Mouse (Mus musculus) heart, postnatal 0 days (tissue): Measurements from ENCODE around the gene Grk4. TPM values are rescaled to one million over a fixed set of nuclear protein-coding genes. Genes with fewer than 3 reads are reported as not detected.

Experiments
- ATAC-seq: fragments of 200-750 bp; cut with Nextera tagmentation; 2 replicates; pipeline ENCODE4 v1.8.0; 2017; ENCODE audit warnings: low read depth, moderate number of reproducible peaks, moderate library complexity; ENCODE audit not compliant: insufficient read depth
- DNase-seq: peaks from one replicate; pipeline ENCODE4 v3.0.0-alpha.2; 2016; ENCODE audit warnings: low spot score
- H3K27ac ChIP-seq: fragments of 300-500 bp; sonication (generic); 2 replicates; pipeline ENCODE4 v1.5.1; 2014; ENCODE audit warnings: low read depth, mild to moderate bottlenecking
- H3K27me3 ChIP-seq: fragments of 300-500 bp; sonication (generic); 2 replicates; pipeline ENCODE4 v1.6.1; 2014; ENCODE audit warnings: low read length, mixed read lengths; ENCODE audit not compliant: control insufficient read depth, insufficient read depth
- H3K36me3 ChIP-seq: fragments of 300-500 bp; sonication (generic); replicated peaks from 2 replicates; pipeline ENCODE4 v1.6.1; 2014; ENCODE audit warnings: low read length, mixed read lengths; ENCODE audit not compliant: control insufficient read depth, insufficient read depth
- H3K4me1 ChIP-seq: fragments of 300-500 bp; sonication (generic); 2 replicates; pipeline ENCODE4 v1.6.1; 2014; ENCODE audit warnings: antibody characterized with exemption; ENCODE audit not compliant: control insufficient read depth, insufficient read depth
- H3K4me2 ChIP-seq: fragments of 300-500 bp; sonication (generic); 2 replicates; pipeline ENCODE4 v1.6.1; 2014; ENCODE audit warnings: low read depth, mild to moderate bottlenecking, low read length, moderate library complexity
- H3K4me3 ChIP-seq: fragments of 300-500 bp; sonication (generic); 2 replicates; pipeline ENCODE4 v1.5.1; 2014; ENCODE audit warnings: low read depth, low read length
- H3K9ac ChIP-seq: fragments of 300-500 bp; sonication (generic); replicated peaks from 2 replicates; pipeline ENCODE4 v1.6.1; 2014; ENCODE audit warnings: low read depth, low read length, mixed read lengths
- H3K9me3 ChIP-seq: fragments of 300-500 bp; sonication (generic); replicated peaks from 2 replicates; pipeline ENCODE4 v1.6.1; 2016; ENCODE audit warnings: low read length; ENCODE audit not compliant: control insufficient read depth
- CTCF ChIP-seq: IDR thresholded peaks from 2 replicates; pipeline ENCODE4 v1.5.1; 2016; ENCODE audit warnings: antibody characterized with exemption, control low read depth, low read depth
- EP300 ChIP-seq: IDR thresholded peaks from 2 replicates; pipeline ENCODE4 v1.6.1; 2016; ENCODE audit warnings: antibody characterized with exemption, low read depth
- WGBS: fragments of 180-500 bp; shearing (Covaris S2); extraction: QIAGEN DNeasy Blood & Tissue Kit; methylation state at CpG from one replicate; pipeline ENCODE4 v1.1.7; 2014; 5-methylcytosine and 5-hydroxymethylcytosine counted together
- polyA plus RNA-seq: library from polyadenylated mRNA; unstranded; fragments of >200 nt; fragmentation: Nextera tagmentation; extraction: Ambion mirVana; gene quantifications from 2 replicates; pipeline ENCODE4 v1.2.1, GENCODE M21; 2015
- total RNA-seq: library from RNA; depleted of rRNA; stranded (reverse); fragments of >200 nt; gene quantifications from 2 replicates; pipeline ENCODE4 v1.2.3, GENCODE M21; 2014; ENCODE audit warnings: low replicate concordance

The Grk4 gene
- total and polyA plus RNA-seq, 2 experiments from 2014 or later: 1.4 TPM; not detected in 1

- Histone ChIP-seq H3K27me3 (no peaks in the 10 kb centered on the region), H3K9ac (no peak overlapping the region), H3K4me1 (no peaks in the 10 kb centered on the region), H3K4me2 (no peak overlapping the region), H3K9me3 (no peaks in the 10 kb centered on the region), H3K27ac (no peak overlapping the region), H3K36me3 (peaks cover 92% of the 10 kb centered on the region), H3K4me3 (no peak overlapping the region)
- 86% methylated on average over 5 of the region's 5 CpGs for WGBS
- ATAC-seq (no peak), DNase-seq (no peak)
- TF ChIP-seq CTCF (no peak), EP300 (no peak)
Observed at GRCm38 (mm10) chr5:34652961-34653360, 7.2 kb upstream of the Grk4 start.

GRCm38 (mm10) chr5:34654881-34655280 is 5.3 kb upstream of the Grk4 start:
- peaks cover 73% of the 10 kb centered on the region for H3K36me3 ChIP-seq
- no peak overlapping the region for H3K4me2 ChIP-seq
- H3K27me3 ChIP-seq: no peaks in the 10 kb centered on the region
- H3K4me1 ChIP-seq: peaks cover 7% of the 10 kb centered on the region; the same call in 1 of the 2 replicates
- DNase-seq: no peak
- H3K9ac ChIP-seq: no peak overlapping the region
- 37% methylated on average over 9 of the region's 9 CpGs for WGBS
- no peak for ATAC-seq
- no peaks in the 10 kb centered on the region for H3K9me3 ChIP-seq
- no peak overlapping the region for H3K4me3 ChIP-seq
- TF ChIP-seq CTCF (no peak), EP300 (no peak)
- H3K27ac ChIP-seq: no peak overlapping the region

DNA sequence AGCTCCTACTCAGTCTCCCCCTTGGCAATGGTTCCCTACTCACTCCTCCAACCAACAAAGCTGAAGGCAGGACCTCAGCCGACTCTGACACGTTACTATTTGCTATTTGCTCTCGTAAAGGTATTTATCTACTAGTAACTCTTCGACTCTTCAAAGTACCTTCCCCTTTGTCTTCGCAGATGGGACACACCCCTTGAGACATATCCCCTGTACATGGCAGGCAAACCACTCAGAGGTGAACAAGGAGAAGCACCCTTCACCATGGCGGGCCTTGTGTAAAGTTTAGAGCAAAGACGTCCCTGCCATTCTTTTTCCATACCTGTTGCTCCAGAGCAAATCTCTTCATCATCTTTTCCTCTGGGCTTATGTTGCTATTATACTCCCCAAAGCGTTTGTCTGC is 2.6 kb upstream of the Grk4 start:
- no peak for DNase-seq
- H3K36me3 ChIP-seq: peaks cover 46% of the 10 kb centered on the region
- H3K27me3 ChIP-seq: no peaks in the 10 kb centered on the region
- TF ChIP-seq CTCF (no peak), EP300 (no peak)
- H3K9ac ChIP-seq: no peak overlapping the region
- H3K4me1 ChIP-seq: peaks cover 9% of the 10 kb centered on the region; the same call in 1 of the 2 replicates
- no peak for ATAC-seq
- H3K9me3 ChIP-seq: no peaks in the 10 kb centered on the region
- 83% methylated on average over 8 of the region's 8 CpGs for WGBS
- H3K4me3 ChIP-seq: no peak overlapping the region
- no peak overlapping the region for H3K4me2 ChIP-seq
- H3K27ac ChIP-seq: no peak overlapping the region

- ATAC-seq: no peak
- Histone ChIP-seq H3K4me3 (peak overlapping the region; percentile 74), H3K4me2 (peak overlapping the region; percentile 77), H3K9ac (peak overlapping the region; percentile 57), H3K27ac (peak overlapping the region; percentile 94), H3K4me1 (peaks cover 9% of the 10 kb centered on the region; the same call in 1 of the 2 replicates), H3K9me3 (no peaks in the 10 kb centered on the region), H3K36me3 (peaks cover 21% of the 10 kb centered on the region), H3K27me3 (no peaks in the 10 kb centered on the region)
- under 1% methylated on average over 57 of the region's 57 CpGs for WGBS
- TF ChIP-seq CTCF: no peak
- no peak for TF ChIP-seq EP300
- DNase-seq: peak; percentile 29
Observed at GRCm38 (mm10) chr5:34660591-34661130, 482 bp downstream of the Grk4 start.

DNA sequence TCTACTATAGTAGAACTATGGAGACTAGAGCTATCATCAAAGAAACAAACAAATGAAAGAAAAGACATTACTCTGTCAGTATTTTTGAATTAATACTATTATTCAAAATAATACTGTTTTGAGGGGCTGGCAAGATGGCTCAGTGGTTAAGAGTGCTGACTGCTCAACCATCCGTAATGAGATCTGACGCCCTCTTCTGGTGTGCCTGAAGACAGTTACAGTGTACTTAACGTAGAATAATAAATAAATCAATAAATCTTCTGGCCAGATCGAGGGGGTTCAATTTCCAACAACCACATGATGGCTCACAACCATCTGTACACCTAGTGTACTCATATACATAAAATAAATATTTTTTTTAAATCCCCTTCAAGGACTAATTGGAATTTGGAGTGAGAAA is 1.7 kb downstream of the Grk4 start:
- peaks cover 9% of the 10 kb centered on the region; the same call in 1 of the 2 replicates for H3K4me1 ChIP-seq
- H3K9ac ChIP-seq: no peak overlapping the region
- WGBS: 85% methylated on average over 4 of the region's 4 CpGs
- TF ChIP-seq CTCF (no peak), EP300 (no peak)
- H3K27ac ChIP-seq: no peak overlapping the region
- no peak overlapping the region for H3K4me3 ChIP-seq
- H3K27me3 ChIP-seq: no peaks in the 10 kb centered on the region
- H3K4me2 ChIP-seq: no peak overlapping the region
- peaks cover 11% of the 10 kb centered on the region for H3K36me3 ChIP-seq
- ATAC-seq (no peak), DNase-seq (no peak)
- H3K9me3 ChIP-seq: no peaks in the 10 kb centered on the region

DNA sequence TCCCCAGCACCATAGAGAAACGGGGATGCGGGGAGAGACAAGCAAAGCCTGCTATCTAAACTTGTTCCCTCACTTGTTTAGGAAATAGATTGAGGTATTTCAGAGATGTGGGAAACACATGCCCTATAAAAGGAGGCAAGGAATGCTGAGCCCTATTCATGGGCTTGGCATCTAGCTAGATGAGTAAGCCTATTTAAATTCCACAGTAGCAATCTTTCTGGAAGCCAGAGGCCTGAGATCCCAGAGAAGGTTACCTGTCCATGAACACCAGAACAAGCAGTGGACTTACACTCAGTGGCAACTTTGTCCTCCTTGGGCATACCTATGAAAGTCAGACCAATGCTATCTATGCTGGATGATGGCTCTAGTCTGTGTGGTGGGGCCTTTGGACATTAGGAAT is 3.1 kb downstream of the Grk4 start:
- no peak for DNase-seq
- WGBS: 65% methylated on average over 2 of the region's 2 CpGs
- peaks cover 9% of the 10 kb centered on the region; the same call in 1 of the 2 replicates for H3K4me1 ChIP-seq

More for the DNA sequence above, 3.1 kb downstream of the Grk4 start:
- TF ChIP-seq EP300 (no peak), CTCF (no peak)
- no peak overlapping the region for H3K4me2 ChIP-seq
- no peaks in the 10 kb centered on the region for H3K9me3 ChIP-seq
- no peak for ATAC-seq
- no peak overlapping the region for H3K9ac ChIP-seq
- no peaks in the 10 kb centered on the region for H3K27me3 ChIP-seq
- H3K4me3 ChIP-seq: no peak overlapping the region
- no peak overlapping the region for H3K27ac ChIP-seq
- H3K36me3 ChIP-seq: 0 out of 2 replicates have a peak, but pooled peaks cover 5% of the 10 kb centered on the region
